Mouse (Mus musculus) C2C12 (cell line): ENCODE measurements around the gene Olfml2a.

Experiments used
- CEBPB ChIP-seq: IDR thresholded peaks from one replicate; pipeline ENCODE4 v1.6.1; 2011; ENCODE audit warnings: low read depth, mild to moderate bottlenecking, control low read depth, moderate library complexity
- CTCF ChIP-seq: IDR thresholded peaks from one replicate; pipeline ENCODE4 v1.5.1; 2011; ENCODE audit not compliant: control insufficient read depth, insufficient read depth, insufficient read length
- FOSL1 ChIP-seq: IDR thresholded peaks from one replicate; pipeline ENCODE4 v1.8.0; 2011; ENCODE audit warnings: mild to moderate bottlenecking, low read length; ENCODE audit not compliant: poor library complexity, insufficient read depth, severe bottlenecking
- MAX ChIP-seq: IDR thresholded peaks from one replicate; pipeline ENCODE4 v1.6.1; 2011; ENCODE audit warnings: mild to moderate bottlenecking, control low read depth
- MYOD1 ChIP-seq: IDR thresholded peaks from one replicate; pipeline ENCODE4 v1.6.1; 2011; ENCODE audit warnings: low read depth; ENCODE audit not compliant: control insufficient read depth, insufficient read length
- MYOG ChIP-seq: IDR thresholded peaks from one replicate; pipeline ENCODE4 v1.6.1; 2011; ENCODE audit not compliant: control insufficient read depth, insufficient read length; ENCODE audit errors: extremely low read depth
- USF1 ChIP-seq: IDR thresholded peaks from one replicate; pipeline ENCODE4 v1.6.1; 2011; ENCODE audit warnings: low read depth, mild to moderate bottlenecking, control low read depth, moderate library complexity

GRCm38 (mm10) chr2:38914517-38914916 lies 17.3 kb upstream of the Olfml2a start:
- TF ChIP-seq CTCF = no peak
- no peak for TF ChIP-seq MYOG
- TF ChIP-seq MAX = no peak
- no peak for TF ChIP-seq USF1
- no peak for TF ChIP-seq CEBPB
- no peak for TF ChIP-seq MYOD1
- no peak for TF ChIP-seq FOSL1
